Mouse (Mus musculus): ENCODE results near the gene Sestd1.

DNA sequence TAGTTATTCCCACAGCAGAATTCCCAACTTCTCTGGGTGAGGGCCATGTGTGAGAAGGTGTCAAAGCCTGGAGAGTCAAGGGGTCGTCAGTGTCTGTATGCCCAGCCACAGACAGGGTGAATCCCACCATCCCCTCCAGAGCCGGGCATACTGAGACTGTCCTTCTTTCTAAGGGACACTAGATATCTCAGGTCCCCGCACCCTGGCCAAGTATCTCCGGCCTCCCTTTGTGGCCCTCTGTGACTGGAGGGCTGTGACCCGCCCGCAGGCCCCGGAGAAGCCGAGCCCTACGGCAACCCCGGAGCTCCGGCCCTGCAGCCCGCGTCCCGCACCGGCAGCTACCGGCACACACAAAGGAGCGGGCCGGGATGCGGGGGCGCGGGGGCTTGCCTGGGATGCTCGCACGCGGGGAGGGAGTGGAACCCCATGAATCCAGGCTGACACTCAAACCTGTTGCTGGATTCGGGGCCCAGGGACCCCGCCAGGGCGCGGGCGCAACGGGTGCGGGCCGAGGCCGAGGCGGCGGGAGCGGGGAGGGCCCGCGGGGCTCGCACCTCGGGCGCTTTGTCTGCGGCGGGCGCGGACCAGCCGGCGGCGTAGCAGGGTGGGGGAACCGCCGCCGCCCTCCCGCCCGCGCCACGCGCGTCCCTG lies 406 bp downstream of the Sestd1 start:
- TF ChIP-seq CTCF (IDR thresholded peaks at IDR 0.05; ENCODE audit: borderline replicate concordance, extremely low read depth, insufficient read depth, insufficient read length) (no peak), POLR2A (IDR thresholded peaks at IDR 0.05; ENCODE audit: borderline replicate concordance, extremely low read depth, insufficient read depth, insufficient read length, poor library complexity, severe bottlenecking) (no peak)

All from brain, embryonic 14.5 days (tissue).